Mouse (Mus musculus): ENCODE results near the gene Glmp. TPM values are rescaled to one million over a fixed set of nuclear protein-coding genes. Genes with fewer than 3 reads are reported as not detected.

Gene Glmp
- total and polyA plus RNA-seq, 2 experiments from 2014 or later = 39.2 to 109 TPM

GRCm38 (mm10) chr3:88350732-88351131 is 25.9 kb downstream of the Glmp start:
- no peak overlapping the region for H3K9ac ChIP-seq (replicated peaks; ENCODE audit: low read length, poor library complexity, severe bottlenecking)
- ATAC-seq (ENCODE audit: low FRiP score) (no peak), DNase-seq (ENCODE audit: low spot score) (no peak)
- H3K27ac ChIP-seq (ENCODE audit: low read depth, low read length) = no peak overlapping the region
- 95% methylated on average over 13 of the region's 13 CpGs for WGBS
- no peaks in the 10 kb centered on the region for H3K9me3 ChIP-seq (ENCODE audit: low read length)
- no peak for TF ChIP-seq CTCF (IDR thresholded peaks at IDR 0.05)
- no peaks in the 10 kb centered on the region for H3K27me3 ChIP-seq (ENCODE audit: insufficient read depth, low read length)
- peaks cover 93% of the 10 kb centered on the region for H3K36me3 ChIP-seq (ENCODE audit: insufficient read depth, low read length)
- no peak overlapping the region for H3K4me3 ChIP-seq (ENCODE audit: low read depth, low read length)
- no peak overlapping the region for H3K4me2 ChIP-seq (ENCODE audit: low read depth, low read length, poor library complexity, severe bottlenecking)
- no peaks in the 10 kb centered on the region for H3K4me1 ChIP-seq (ENCODE audit: insufficient read depth, low read length)

GRCm38 (mm10) chr3:88352907-88353306 is 28.1 kb downstream of the Glmp start:
- no peak for ATAC-seq (ENCODE audit: low FRiP score)
- Histone ChIP-seq H3K4me3 (ENCODE audit: low read depth, low read length) (no peak overlapping the region), H3K9ac (replicated peaks; ENCODE audit: low read length, poor library complexity, severe bottlenecking) (no peak overlapping the region), H3K9me3 (ENCODE audit: low read length) (no peaks in the 10 kb centered on the region), H3K36me3 (ENCODE audit: insufficient read depth, low read length) (peaks cover 88% of the 10 kb centered on the region), H3K27me3 (ENCODE audit: insufficient read depth, low read length) (no peaks in the 10 kb centered on the region), H3K27ac (ENCODE audit: low read depth, low read length) (no peak overlapping the region), H3K4me2 (ENCODE audit: low read depth, low read length, poor library complexity, severe bottlenecking) (no peak overlapping the region), H3K4me1 (ENCODE audit: insufficient read depth, low read length) (no peaks in the 10 kb centered on the region)
- WGBS = 93% methylated on average over 9 of the region's 9 CpGs
- no peak for TF ChIP-seq CTCF (IDR thresholded peaks at IDR 0.05)
- no peak for DNase-seq (ENCODE audit: low spot score)

DNA sequence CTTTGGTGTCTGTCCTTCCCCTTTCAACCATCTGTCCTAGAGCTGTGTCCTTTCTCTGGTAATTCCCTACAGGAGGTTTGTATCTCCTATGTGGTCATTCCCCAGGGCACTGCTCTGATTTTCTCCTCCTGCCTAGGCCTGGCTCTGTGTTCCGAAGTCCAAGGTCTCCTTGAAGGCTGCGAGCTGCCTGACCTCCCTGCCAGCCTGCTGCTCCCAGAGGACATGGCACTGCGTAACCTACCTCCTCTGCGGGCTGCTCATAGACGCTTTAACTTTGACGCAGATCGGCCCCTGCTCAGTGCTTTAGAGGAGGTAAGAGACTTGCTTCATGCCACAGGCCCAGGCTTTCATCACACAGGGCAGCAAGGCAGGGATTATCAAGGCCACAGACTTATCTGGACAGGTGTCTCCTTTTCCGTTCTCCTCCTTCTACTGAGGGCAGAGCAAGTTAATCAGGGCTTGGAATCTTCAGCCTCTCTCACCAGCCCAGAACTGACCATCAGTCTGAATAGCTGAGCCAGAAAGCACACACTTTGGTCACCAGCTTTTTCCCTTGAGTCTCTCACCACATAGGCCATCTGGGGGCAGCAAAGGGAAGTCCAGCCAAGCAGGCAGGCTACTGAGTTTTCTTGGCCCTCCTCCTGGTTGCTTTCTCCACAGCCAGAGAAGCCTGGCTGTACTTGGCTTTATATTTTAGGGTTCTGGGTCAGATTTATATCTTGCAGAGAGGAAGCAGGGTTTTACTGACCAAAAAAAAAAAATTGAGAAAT is 29.8 kb downstream of the Glmp start:
- DNase-seq (ENCODE audit: low spot score) = peak; percentile 24
- no peak overlapping the region for H3K4me3 ChIP-seq (ENCODE audit: low read depth, low read length)
- no peaks in the 10 kb centered on the region for H3K27me3 ChIP-seq (ENCODE audit: insufficient read depth, low read length)
- peaks cover 88% of the 10 kb centered on the region for H3K36me3 ChIP-seq (ENCODE audit: insufficient read depth, low read length)
- no peaks in the 10 kb centered on the region for H3K9me3 ChIP-seq (ENCODE audit: low read length)
- H3K9ac ChIP-seq (replicated peaks; ENCODE audit: low read length, poor library complexity, severe bottlenecking) = no peak overlapping the region
- peak; percentile 42 for TF ChIP-seq CTCF (IDR thresholded peaks at IDR 0.05)
- no peak overlapping the region for H3K27ac ChIP-seq (ENCODE audit: low read depth, low read length)
- 96% methylated on average over 8 of the region's 8 CpGs for whole genome bisulfite sequencing
- H3K4me2 ChIP-seq (ENCODE audit: low read depth, low read length, poor library complexity, severe bottlenecking) = no peak overlapping the region
- no peak for ATAC-seq (ENCODE audit: low FRiP score)
- no peaks in the 10 kb centered on the region for H3K4me1 ChIP-seq (ENCODE audit: insufficient read depth, low read length)

DNA sequence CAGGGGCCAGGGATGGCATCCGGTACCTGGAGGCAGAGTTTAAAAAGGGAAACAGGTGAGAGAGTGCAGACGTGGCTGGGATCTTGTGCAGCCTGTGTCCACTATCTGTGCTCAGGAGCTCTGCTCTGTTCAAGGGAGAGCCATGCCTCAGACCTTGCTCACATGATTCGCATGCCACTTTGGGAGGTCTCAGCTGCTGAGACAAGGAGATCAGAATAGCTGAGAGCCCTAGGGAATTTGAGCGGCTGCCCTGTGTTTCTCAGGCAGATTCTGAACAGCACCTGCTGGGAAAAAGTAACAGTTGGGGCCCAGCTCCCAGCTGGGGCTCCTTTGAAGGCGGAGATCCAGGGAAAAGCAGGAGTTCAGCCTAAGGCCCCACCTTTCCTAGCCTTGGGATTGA is 34.8 kb downstream of the Glmp start:
- Histone ChIP-seq H3K9ac (replicated peaks; ENCODE audit: low read length, poor library complexity, severe bottlenecking) (no peak overlapping the region), H3K4me2 (ENCODE audit: low read depth, low read length, poor library complexity, severe bottlenecking) (no peak overlapping the region), H3K4me1 (ENCODE audit: insufficient read depth, low read length) (no peaks in the 10 kb centered on the region), H3K27me3 (ENCODE audit: insufficient read depth, low read length) (no peaks in the 10 kb centered on the region), H3K36me3 (ENCODE audit: insufficient read depth, low read length) (peaks cover 73% of the 10 kb centered on the region), H3K4me3 (ENCODE audit: low read depth, low read length) (no peak overlapping the region), H3K9me3 (ENCODE audit: low read length) (no peaks in the 10 kb centered on the region), H3K27ac (ENCODE audit: low read depth, low read length) (no peak overlapping the region)
- no peak for DNase-seq (ENCODE audit: low spot score)
- TF ChIP-seq CTCF (IDR thresholded peaks at IDR 0.05) = no peak
- 65% methylated on average over 5 of the region's 5 CpGs for WGBS
- no peak for ATAC-seq (ENCODE audit: low FRiP score)

DNA sequence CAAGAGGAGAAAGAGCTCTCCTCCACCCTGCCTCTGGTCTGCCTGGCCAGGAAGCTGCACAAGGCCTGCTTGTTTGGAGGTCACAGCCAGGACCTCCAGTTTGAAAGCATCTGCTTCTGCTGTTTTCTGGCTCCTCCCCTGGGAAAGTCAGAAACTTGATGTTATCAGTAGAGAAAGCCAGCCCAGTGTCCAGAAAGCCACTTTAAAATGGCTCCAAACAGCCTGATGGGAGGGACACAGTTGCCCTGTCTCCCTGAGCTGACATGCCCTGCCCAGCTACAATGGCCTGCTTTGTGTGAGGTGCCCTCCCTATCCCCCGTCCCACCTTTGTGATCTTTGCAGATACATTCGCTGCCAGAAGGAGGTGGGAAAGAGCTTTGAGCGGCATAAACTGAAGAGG is 35.2 kb downstream of the Glmp start:
- no peak overlapping the region for H3K27ac ChIP-seq (ENCODE audit: low read depth, low read length)
- DNase-seq (ENCODE audit: low spot score) (no peak), ATAC-seq (ENCODE audit: low FRiP score) (no peak)
- no peaks in the 10 kb centered on the region for H3K4me1 ChIP-seq (ENCODE audit: insufficient read depth, low read length)
- 79% methylated on average over 3 of the region's 3 CpGs for WGBS
- H3K4me3 ChIP-seq (ENCODE audit: low read depth, low read length) = no peak overlapping the region
- H3K9ac ChIP-seq (replicated peaks; ENCODE audit: low read length, poor library complexity, severe bottlenecking) = no peak overlapping the region
- peaks cover 69% of the 10 kb centered on the region for H3K36me3 ChIP-seq (ENCODE audit: insufficient read depth, low read length)
- no peaks in the 10 kb centered on the region for H3K27me3 ChIP-seq (ENCODE audit: insufficient read depth, low read length)
- TF ChIP-seq CTCF (IDR thresholded peaks at IDR 0.05) = no peak
- no peak overlapping the region for H3K4me2 ChIP-seq (ENCODE audit: low read depth, low read length, poor library complexity, severe bottlenecking)
- no peaks in the 10 kb centered on the region for H3K9me3 ChIP-seq (ENCODE audit: low read length)

DNA sequence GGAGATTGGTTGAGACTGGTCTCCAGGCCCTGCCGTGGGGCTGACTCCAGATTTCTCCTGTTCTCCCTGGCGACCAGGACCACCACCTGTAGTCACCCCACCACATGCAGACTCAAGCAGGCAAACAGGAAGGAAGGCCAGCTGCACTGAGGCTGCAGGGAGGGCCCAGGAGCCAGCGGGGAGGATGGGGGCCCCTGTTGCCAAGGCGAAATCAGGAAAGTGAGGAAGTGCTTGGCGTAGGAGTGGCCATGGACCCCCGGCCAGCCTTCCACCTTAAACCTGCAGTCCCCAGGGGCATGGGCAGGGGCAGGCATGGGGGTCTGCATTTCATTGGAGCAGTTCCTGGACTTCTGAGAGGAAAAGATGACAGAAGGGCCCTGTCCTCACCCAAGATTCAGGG is 36.3 kb downstream of the Glmp start:
- ATAC-seq (ENCODE audit: low FRiP score) = no peak
- H3K4me3 ChIP-seq (ENCODE audit: low read depth, low read length) = no peak overlapping the region
- no peak overlapping the region for H3K27ac ChIP-seq (ENCODE audit: low read depth, low read length)
- peaks cover 58% of the 10 kb centered on the region for H3K36me3 ChIP-seq (ENCODE audit: insufficient read depth, low read length)
- no peaks in the 10 kb centered on the region for H3K9me3 ChIP-seq (ENCODE audit: low read length)
- no peaks in the 10 kb centered on the region for H3K4me1 ChIP-seq (ENCODE audit: insufficient read depth, low read length)
- no peak overlapping the region for H3K4me2 ChIP-seq (ENCODE audit: low read depth, low read length, poor library complexity, severe bottlenecking)
- no peaks in the 10 kb centered on the region for H3K27me3 ChIP-seq (ENCODE audit: insufficient read depth, low read length)
- no peak for DNase-seq (ENCODE audit: low spot score)
- H3K9ac ChIP-seq (replicated peaks; ENCODE audit: low read length, poor library complexity, severe bottlenecking) = no peak overlapping the region
- no peak for TF ChIP-seq CTCF (IDR thresholded peaks at IDR 0.05)
- 81% methylated on average over 6 of the region's 6 CpGs for WGBS

All from midbrain, postnatal 0 days (tissue).